Mouse (Mus musculus) spleen, embryonic (tissue): ENCODE measurements at regions not wholly inside any gene's neighbourhood (a gene's known extent, or its start where the extent isn't known, plus 50 kb on each side); places are given as distances from the start of the nearest gene placed in this dataset.
"Not testable (repeated sequence)": the region's sequence is repeated elsewhere in the genome, so short reads cannot be mapped to it uniquely, and the experiment has no call there.

Experiments used
- CTCF ChIA-PET: fragments of 350-600 bp; sonication (Branson Sonifier 250); formaldehyde crosslinking; loops from one replicate; lab custom pipeline; 2022; lab: Charles Lee

DNA sequence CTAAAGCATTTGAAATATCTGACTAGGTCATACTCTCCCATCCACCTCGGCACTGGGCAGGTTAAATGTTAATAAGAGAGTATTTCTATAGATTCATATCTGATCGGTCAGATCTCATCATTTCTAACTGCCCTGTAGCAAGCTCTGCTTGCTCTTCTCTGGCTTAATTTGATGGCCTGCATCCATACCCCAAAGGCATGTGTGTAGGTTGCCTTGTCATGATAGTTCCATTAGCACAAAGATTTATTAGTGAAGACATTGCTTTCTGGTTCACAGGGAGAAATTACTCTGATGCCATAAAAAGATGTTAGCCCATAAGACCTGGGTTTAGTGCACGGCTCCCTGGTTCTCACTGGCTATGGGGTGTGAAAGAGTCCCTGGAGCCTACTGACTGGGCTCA lies 232.3 kb downstream of the Lpin1 start:
- CTCF ChIA-PET = no interaction called here

DNA sequence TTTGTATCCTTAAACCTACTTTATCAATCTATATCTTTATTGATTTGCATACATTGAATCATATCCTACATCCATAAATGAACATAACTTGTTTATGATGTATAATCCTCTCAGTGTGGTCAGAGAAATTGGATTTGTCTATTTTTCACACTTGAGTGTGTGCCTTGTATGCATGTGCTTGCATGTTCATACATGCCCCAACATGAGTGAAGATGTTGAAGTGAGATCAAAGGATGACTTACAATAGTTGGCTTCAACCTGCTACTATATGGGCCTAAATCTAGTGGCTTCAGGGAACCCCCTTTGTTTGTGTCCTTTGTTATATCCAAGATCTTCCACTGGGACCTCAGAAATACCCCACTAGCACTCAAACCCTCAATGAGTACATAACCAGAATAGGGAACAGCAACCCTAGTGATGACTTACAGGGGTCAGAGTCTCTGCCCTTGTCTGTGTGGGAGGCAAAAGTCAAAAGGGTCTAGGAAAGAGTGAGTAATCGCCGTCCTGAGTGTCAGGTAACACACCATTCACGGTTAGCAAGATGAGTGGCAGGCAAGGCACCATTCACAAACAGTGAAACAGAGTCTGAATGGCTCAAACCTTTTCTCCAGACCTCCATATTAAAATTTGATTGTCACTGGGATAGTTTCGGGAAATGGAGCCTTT lies 236.3 kb downstream of the Lpin1 start:
- CTCF ChIA-PET = no interaction called here

DNA sequence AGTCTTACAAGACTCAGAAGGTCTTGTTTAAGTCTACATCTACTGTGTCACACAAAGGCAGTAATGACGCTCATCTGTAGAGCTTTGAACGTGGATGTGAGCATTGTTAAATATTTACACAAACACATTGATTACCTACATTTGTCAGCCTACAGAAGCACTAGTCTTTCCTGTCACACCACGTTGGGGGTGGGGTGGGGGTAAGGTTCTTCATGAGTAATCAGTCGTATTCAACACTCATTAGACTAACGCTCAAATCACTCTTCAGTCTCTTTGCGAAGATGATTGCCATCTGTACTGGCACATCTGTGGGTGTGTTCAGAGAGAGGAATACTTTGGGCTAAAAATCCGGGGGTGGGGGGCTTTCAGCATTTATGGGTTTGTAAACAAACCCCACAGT lies 240.7 kb downstream of the Lpin1 start:
- CTCF ChIA-PET = no interaction called here

DNA sequence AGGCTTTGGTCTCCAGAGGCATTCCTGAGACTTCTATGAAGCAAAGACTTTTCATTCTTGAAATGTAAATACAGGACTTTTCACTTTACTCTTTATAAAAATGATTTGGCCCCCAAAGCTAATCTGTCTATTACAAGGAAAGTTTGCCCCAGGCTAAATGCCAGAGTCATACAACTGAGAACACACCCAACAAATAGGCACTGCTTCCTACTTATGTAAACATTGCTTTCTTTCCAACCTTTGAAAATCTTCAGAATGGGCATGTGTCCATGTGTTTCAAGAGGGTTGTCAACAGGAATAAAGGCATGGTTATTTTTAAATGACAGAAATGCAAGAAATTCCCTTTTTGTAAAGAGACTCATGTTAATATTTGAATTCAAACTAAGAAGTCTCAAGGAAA lies 248.4 kb downstream of the Lpin1 start:
- CTCF ChIA-PET = no interaction called here

DNA sequence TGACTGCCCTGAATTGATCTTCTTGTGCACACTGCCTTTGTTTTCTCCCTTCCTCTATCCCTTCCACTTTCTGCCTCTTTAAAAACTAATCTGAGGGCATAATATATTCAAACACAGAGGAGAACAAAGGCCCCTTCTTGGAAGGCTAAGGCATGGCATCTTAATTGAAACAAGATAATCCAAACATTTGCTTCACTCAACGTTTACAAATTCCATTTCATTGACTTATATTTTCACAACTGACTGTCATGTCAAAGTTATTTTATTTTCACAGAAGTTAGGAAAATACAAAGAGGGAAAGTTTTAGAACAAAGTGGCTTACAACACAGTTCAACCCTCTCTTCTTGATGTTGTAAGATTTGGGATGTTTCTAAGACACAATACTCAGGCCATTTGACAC lies 251.9 kb downstream of the Lpin1 start:
- CTCF ChIA-PET = no interaction called here

DNA sequence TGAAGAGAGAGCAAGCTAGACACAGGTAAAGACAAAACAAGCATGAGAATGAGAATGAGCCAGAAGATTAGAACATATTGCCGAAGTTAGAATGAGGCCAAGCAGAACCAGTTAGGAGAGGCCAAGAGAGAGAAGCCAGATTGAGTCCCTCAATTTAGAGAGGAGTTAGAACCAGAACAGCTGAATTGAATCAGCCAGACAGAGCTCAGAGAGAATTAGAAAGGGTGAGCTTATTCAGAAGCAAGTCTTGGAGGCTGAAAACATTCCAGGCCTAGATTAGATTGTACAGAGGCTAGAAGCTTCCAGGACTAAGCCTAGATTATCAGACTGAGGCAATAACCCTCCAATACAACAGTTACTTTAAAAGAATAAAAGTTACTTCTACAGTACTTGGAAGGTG lies 256.1 kb downstream of the Lpin1 start:
- CTCF ChIA-PET = no interaction called here

DNA sequence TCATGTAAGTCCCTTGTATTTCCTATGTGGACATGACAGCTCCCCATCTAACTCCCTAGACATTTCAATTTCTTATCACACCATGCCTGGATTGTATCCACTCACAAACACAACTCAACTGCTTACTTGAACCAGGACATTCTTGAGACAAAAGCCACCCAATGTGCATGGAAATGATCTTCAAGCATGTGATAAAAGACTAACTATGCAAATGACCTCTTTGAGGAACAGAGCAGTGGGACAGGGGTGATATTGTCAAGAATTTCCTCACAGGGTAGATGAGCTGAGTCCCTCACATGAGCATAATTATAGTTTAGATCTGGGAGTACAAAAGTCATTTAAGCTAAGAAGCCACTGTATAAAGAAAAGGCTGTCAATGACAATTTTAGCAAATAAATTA lies 259.0 kb downstream of the Lpin1 start:
- CTCF ChIA-PET = no interaction called here

DNA sequence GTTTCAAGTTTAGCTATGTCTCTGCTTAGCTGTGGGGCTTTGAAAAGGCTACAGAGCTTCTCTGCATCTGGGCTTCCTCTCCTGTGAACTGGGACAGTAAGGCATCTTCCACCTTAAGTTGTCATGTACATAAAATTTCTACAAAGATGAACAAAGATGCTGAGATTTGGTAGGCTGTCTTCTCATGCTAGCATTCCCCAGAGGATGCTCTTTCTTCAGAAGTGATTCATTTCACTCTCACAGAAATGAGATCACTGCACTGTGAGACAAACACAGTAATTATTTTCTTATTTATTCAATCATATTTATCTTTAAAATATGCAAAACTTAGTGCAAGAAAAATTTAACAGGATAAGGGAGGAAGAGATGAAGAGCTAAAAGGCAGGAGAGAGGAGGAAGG lies 261.5 kb downstream of the Lpin1 start:
- CTCF ChIA-PET = no interaction called here

DNA sequence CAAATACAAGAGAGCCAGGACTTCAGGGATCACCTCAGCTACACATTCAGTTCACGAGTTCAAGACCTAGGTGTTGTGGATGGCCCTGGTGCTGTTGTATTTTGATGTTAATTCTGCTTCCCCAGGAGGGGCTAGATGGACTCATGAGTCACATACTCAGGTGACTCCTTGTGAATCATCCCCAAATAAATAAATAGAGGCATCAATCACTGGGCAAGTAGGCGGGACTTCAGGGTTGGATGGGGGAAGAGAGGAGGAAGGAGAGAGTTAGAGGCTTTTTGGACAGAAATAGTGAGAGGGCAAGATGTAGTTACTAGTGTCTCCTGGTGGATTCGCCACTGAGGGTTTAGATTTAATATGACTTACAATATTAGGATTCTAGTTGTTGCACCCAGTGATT lies 266.7 kb downstream of the Lpin1 start:
- CTCF ChIA-PET = no interaction called here

DNA sequence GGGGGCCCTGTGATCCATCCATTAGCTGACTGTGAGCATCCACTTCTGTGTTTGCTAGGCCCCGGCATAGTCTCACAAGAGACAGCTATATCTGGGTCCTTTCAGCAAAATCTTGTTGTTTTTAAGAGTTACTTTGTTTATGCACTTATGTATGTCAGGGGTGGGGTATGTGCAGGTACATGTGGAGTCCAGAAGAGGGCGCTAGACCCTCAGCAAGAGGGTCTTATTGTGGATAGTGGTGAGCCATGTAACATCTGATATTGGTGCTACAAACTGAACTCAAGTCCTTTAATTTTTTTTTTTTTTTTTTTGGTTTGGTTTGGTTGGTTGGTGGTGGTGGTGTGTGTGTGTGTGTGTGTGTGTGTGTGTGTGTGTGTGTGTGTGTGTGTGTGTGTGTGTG lies 268.7 kb downstream of the Lpin1 start:
- CTCF ChIA-PET = not testable (repeated sequence)

DNA sequence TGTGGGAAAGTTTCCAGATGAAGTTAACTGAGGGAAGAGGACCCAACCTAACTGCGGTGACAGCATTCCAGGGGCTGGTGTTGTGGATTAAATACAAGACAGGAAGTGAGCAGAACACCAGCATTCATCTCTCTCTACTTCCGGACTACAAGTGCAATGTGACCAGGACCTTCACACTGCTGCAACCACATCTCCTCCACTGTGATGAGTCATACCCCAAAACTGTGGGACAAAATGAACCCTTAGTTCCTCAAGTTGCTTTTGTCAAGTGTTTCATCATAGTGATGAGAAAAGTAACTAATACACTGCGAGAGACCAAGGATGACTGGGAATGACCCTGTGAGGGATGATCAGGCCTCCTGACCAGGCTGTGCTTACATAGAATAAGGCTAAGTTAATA lies 279.3 kb downstream of the Lpin1 start:
- CTCF ChIA-PET = no interaction called here

DNA sequence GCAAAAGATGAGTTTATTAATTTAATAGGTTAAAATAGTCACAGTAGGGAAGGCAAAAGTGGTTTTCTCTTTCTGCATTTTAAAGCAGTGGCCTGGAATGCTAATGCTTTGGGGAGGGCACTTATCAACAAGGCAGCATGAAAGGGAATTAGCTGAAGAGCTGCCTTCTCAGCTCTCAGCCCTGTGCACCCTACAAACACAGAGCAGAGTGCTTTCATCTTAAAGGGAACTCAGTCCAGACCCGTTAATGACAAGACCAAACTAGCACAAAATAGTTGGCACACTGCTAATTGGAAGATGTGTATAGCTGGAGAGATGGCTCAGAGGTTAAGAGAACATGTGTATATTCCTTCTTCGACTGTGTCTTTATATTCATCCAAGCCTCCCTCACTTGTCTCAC lies 281.6 kb downstream of the Lpin1 start:
- CTCF ChIA-PET = interaction anchor here (0.6 kb wide), 1 partner anchor 105 kb away, joined by 3 read pairs; no protein-coding TSS in a partner anchor

DNA sequence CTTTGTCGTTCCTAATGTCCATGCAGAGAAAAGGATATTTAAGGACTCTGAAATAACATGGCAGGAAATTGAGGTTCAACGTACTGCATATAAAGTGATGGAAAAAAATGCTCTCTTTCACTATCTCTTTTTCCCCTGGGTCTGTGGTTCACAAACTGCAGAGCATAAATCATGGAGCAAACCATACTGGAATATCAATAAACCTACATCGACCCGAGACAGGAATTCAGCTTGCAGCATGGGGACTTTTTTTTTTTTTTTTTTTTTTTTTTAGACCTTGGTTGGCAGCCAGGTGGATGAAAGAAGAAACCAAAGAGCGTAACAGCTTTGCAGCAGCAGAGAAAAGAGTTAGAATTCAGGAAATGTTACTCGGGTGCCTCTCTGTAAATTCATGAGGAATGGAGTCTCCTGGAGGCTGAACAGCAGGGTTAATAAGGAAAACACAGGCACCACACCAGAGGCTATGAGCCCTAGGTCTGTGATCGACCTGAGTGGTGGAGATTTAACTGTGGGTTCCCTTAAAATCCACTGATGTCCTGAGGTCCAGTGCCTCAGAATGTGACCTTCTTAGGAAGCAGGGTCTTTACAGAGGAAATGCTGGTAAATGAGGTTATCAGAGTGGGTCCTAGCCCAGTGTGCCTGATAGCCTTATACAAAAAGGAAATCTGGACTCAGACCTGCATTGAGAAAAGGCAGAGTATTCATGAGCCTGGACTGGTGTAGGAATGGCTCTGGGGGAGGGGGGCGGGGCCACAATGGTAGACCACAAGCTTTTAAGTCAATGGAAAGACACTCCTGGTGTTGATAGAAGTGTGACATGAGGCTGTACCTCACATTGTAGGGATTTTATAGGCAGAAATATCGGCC lies 290.0 kb downstream of the Lpin1 start:
- CTCF ChIA-PET = no interaction called here

DNA sequence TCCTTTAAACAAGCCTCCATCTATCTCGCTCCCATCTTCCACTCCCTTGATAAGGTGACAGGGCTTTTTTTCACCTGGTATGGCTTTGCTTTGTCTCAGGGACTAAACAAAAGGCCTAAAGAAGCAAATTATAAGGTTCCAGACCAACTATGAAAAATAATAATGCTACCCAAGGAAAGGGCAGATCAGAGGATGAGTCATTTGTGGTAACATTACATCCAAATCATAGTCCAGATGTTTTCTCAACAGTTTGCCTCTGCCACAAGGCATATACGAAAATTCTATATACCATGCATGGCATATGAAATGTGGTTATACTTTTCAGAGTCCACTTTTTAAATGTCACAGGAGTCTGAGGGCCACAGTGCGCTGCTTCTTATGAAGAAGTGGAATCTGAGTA lies 302.7 kb downstream of the Lpin1 start:
- CTCF ChIA-PET = no interaction called here

DNA sequence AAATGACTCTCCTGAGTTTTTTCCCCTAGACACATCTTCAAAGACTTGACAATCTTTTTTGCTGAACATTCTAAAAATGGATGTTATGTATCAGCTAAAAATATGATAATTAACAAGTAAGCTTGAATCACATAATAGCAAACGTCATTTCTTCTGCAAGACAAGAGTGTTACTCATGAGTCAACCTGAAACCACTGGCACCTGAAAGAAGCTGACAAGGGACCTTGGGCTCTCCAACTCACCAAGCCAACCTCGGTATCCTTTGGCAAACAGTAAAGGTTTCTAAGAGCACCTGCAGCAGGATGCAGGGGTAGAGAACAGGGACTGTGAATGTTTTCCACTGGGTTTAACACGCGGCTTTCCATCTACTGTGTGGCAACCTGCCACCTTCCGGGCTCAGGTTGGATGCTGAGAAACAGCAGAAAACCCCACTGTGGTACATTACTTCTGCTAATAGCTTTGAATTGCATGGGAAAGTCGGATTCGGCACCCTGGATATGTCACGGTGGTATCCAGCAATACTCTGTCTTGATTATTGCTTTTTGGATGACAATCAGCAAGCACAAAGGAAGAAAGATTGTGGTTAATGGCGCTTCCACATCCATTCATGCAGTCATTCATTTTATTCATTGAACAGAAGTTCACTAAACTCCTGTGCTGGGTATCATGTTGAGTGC lies 305.9 kb downstream of the Lpin1 start:
- CTCF ChIA-PET = interaction anchor here (0.7 kb wide), 1 partner anchor 10 kb away, joined by 7 read pairs; no protein-coding TSS in a partner anchor

DNA sequence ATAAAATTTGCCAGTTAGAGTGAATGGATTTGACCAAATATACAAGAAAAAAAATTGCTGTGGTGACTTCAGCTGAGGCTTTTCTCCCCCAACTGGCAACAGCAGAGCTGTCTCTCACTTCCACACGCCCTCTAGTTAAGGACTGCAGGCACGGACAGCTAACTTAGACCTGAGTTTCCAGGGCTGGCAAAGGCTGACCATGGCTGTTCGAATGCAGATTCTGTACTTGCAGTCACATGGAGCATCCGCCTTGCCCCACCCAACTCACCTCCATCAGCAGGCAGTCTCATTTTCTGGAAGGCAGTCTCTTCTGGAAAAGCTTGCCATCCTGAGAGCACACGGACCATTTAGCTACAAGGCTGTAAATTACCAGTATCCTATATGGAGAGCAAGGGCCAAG lies 325.7 kb downstream of the Lpin1 start:
- CTCF ChIA-PET = no interaction called here

DNA sequence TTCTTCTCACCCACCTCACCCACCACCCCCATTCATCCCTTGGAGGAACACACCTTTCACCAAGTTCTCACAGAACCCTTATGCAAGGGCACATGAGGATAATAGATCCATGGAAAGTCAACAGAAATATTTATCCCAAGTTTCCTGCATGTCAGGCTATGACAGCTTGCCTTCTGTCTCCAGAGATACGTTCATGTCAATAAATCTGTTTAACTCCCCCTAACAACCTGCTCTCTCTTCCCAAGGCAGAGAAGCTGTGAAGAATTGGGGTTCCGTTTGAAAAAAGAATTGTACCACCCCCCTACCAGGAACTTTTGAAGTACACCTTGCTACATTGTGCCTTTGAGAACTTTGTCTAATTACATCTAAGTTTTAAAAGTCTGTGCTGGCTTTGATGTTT lies 331.6 kb downstream of the Lpin1 start:
- CTCF ChIA-PET = no interaction called here

DNA sequence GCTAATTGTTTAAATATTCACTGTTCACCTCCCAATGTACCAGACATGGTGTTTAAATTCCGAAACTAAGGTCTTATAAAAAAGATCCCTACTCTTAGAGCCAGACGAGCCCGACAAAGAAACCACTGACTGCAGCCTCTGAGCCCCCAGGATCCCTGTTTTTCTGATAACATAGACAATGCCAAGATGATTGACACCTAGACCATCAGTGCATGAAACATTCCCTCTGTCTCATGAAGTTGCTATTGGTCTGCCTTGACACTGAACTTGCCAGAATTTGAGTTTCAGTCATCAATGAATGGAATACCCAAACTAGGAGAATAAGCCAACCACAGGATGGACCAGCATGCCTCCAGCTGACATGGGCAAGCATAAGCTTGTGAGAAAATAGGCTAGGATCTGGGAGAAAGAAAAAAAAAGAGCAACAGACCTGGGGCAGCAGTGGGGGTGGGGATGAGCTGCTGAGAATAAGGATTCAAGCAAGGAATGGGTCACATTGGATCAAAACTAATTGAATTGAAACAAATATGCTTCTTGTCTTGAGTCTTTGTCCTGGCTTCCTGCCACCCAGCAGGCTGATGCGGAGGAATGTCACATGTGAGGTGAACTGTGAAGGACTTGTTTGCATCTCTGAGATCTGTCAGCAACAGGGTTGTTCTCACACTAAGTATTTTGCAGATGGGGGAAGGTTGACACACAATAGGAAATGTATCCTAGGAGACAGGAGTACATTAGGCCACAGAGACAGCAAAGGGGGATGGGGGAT lies 333.0 kb downstream of the Lpin1 start:
- CTCF ChIA-PET = no interaction called here

DNA sequence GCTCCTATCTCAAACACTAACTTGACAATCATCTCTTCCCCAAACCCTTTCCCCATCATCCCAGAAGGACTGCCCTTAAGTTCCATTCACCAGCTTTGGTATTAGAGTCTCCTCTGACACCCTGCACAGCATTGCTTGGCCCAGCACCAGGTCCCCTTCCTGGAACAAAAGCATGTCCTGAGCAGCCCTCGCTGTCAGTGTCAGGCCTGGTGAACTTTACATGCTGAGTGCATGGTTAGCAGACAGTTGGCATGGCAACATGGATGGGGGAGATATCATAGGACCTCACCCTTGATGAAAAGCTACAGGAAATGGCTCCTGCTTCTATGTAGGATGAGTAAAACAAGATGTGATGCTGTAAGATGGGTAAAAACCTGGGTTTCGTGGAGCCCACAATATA lies 333.6 kb downstream of the Lpin1 start:
- CTCF ChIA-PET = no interaction called here

DNA sequence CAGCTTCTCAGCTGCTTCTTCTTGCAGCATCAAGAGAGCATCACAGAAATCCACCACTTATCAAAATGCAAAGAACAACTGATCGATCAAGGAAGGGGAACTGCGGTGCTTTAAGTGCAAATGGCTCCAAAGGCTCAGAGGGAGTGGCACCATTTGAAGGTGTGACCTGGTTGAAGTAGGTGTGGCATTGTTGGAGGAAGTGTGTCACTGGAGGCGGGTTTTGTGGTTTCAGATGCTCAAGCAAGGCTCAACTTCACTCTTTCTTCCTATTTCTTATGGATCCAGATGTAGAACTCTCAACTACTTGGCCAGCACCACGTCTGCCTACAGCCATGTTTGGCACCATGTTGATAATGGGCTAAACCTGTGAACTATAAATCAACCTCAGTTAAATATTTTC lies 334.5 kb downstream of the Lpin1 start:
- CTCF ChIA-PET = interaction anchor here (0.6 kb wide), 1 partner anchor 26 kb away, joined by 3 read pairs; no protein-coding TSS in a partner anchor

DNA sequence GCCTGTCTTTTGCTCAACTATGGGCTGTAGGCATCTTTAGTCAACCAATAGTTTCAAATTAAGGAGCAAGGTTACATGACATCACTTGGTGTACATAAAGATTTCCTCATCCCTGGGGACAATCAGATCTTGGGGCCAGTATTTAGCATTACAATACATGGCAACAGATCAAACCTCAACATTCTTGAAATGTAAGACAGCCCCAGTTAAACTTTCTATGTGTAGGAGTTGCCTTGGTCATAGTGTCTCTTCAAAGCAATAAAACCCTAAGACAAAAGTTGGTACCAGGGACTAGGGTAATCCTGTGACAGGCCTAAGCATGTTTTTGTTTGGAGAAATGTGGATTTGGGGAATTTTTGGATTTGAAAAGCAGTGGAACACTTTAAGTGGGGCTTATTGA lies 338.3 kb downstream of the Lpin1 start:
- CTCF ChIA-PET = no interaction called here

DNA sequence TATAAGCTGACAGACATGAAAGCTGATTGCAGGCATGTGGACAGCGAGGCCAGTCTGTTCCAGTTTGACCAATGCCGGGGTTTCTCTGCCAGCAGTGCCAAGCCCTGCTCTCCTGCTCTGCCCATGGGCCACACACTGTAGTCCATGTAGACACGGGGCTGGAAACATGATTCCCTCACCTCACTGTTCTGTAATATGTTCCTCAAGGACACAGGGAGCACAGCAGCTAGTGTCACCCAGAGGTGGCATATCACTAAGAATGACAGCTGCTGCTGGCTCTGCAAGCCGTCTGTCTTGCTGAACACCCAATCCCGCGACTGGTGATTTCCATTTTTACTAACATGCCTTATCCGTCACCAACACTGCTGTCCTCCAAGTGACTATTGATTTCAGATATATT lies 339.9 kb downstream of the Lpin1 start:
- CTCF ChIA-PET = no interaction called here
